Mouse (Mus musculus): ENCODE results near the gene Npff. TPM values are rescaled to one million over a fixed set of nuclear protein-coding genes. Genes with fewer than 3 reads are reported as not detected.

The Npff gene
- polyA plus RNA-seq, 1 experiment from 2014 or later = 1.1 TPM

- Histone ChIP-seq H3K36me3 (peaks cover 64% of the 10 kb centered on the region), H3K4me3 (replicated peaks) (no peak overlapping the region), H3K27me3 (no peaks in the 10 kb centered on the region), H3K9ac (no peak overlapping the region), H3K4me2 (no peak overlapping the region), H3K27ac (no peak overlapping the region), H3K9me3 (replicated peaks) (no peaks in the 10 kb centered on the region), H3K4me1 (replicated peaks) (peaks cover 23% of the 10 kb centered on the region)
- WGBS (ENCODE audit: insufficient replicate concordance) = 81% methylated on average over 2 of the region's 2 CpGs
- DNase-seq = no peak
- ATAC-seq (ENCODE audit: low read depth) = no peak
These were observed 50.2 kb downstream of the Npff start for GRCm38 (mm10) chr15:102474520-102474919.

Other genes starting within 250 kb of the Npff start
- 29.0 and 33.7 TPM in 2 replicates for gene Mfsd5, start 245.5 kb downstream of the Npff start, polyA plus RNA-seq (2015; fragmentation: Nextera tagmentation; extraction: Ambion mirVana)
- gene Espl1, start 228.7 kb downstream of the Npff start, polyA plus RNA-seq (2015; fragmentation: Nextera tagmentation; extraction: Ambion mirVana) = 23.3 and 26.3 TPM in 2 replicates
- 133 and 151 TPM in 2 replicates for gene Pfdn5, start 198.8 kb downstream of the Npff start, polyA plus RNA-seq (2015; fragmentation: Nextera tagmentation; extraction: Ambion mirVana)
- gene Myg1, start 193.2 kb downstream of the Npff start, polyA plus RNA-seq (2015; fragmentation: Nextera tagmentation; extraction: Ambion mirVana) = 46.0 and 48.6 TPM in 2 replicates
- gene Aaas, start 174.2 kb downstream of the Npff start, polyA plus RNA-seq (2015; fragmentation: Nextera tagmentation; extraction: Ambion mirVana) = 60.9 and 61.9 TPM in 2 replicates
- gene Sp7, start 157.8 kb downstream of the Npff start, polyA plus RNA-seq (2015; fragmentation: Nextera tagmentation; extraction: Ambion mirVana) = 0.07 and 0.09 TPM in 2 replicates
- 4.0 and 4.3 TPM in 2 replicates for gene Sp1, start 118.8 kb downstream of the Npff start, polyA plus RNA-seq (2015; fragmentation: Nextera tagmentation; extraction: Ambion mirVana)
- gene Amhr2, start 79.6 kb downstream of the Npff start, polyA plus RNA-seq (2015; fragmentation: Nextera tagmentation; extraction: Ambion mirVana) = 0.14 and 0.42 TPM in 2 replicates
- 108 and 112 TPM in 2 replicates for gene Prr13, start 65.9 kb downstream of the Npff start, polyA plus RNA-seq (2015; fragmentation: Nextera tagmentation; extraction: Ambion mirVana)
- gene Pcbp2, start 54.4 kb downstream of the Npff start, polyA plus RNA-seq (2015; fragmentation: Nextera tagmentation; extraction: Ambion mirVana) = 91.4 and 92.1 TPM in 2 replicates
- not detected in 2 replicates for gene Gm10337, start 21.2 kb downstream of the Npff start, polyA plus RNA-seq (2015; fragmentation: Nextera tagmentation; extraction: Ambion mirVana)
- 1.8 and 2.1 TPM in 2 replicates for gene Map3k12, start 7.9 kb downstream of the Npff start, polyA plus RNA-seq (2015; fragmentation: Nextera tagmentation; extraction: Ambion mirVana)
- gene Tarbp2, start 6.8 kb downstream of the Npff start, polyA plus RNA-seq (2015; fragmentation: Nextera tagmentation; extraction: Ambion mirVana) = 52.2 and 55.4 TPM in 2 replicates
- gene Gm28047, start 100.1 kb upstream of the Npff start, polyA plus RNA-seq (2015; fragmentation: Nextera tagmentation; extraction: Ambion mirVana) = not detected in 2 replicates
- 8.6 and 9.0 TPM in 2 replicates for gene Atf7, start 100.5 kb upstream of the Npff start, polyA plus RNA-seq (2015; fragmentation: Nextera tagmentation; extraction: Ambion mirVana)
- gene Atp5g2, start 147.4 kb upstream of the Npff start, polyA plus RNA-seq (2015; fragmentation: Nextera tagmentation; extraction: Ambion mirVana) = 32.5 and 38.7 TPM in 2 replicates
- 9.0 and 11.3 TPM in 2 replicates for gene Calcoco1, start 197.2 kb upstream of the Npff start, polyA plus RNA-seq (2015; fragmentation: Nextera tagmentation; extraction: Ambion mirVana)

All from liver, embryonic 13.5 days (tissue).